35 mouse cellular contexts compared by ENCODE assay signal in the genomic region with DNA sequence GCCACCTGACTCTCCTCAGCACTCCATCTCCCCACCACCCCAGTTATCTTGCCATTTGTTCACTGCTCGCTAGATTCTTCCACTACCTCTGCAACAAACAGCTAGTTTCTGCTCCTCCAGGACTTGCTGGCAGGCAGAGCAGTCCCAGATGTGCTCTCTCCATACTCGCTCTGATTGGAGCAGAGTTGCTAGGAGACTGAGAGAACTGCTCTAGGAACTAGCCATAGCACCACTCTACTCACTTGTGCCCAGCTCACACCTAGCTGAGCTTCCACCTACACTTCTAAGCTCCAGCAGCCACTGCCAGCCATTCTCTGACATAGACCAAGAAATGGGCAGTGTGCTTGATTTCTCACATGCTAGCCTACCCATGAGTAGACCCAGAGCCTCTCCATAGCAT.
"Had no signal": no experiment of that assay in that cellular context is flagged by ENCODE, and none has a peak within 500 bp of the region (broad histone marks: within the 10 kb centered on the region; RNA-seq: fewer than 3 reads in every experiment).

No protein-coding gene starts in this region.

- ATAC-seq: hindbrain, embryonic 16.5 days; hindbrain, postnatal 0 days; inflammation-experienced regulatory T-cells, adult 6 months; intestine, embryonic 15.5 days; intestine, embryonic 16.5 days; intestine, postnatal 0 days had no signal

- H3K27ac ChIP-seq: heart, embryonic 13.5 days; heart, embryonic 15.5 days; hindbrain, embryonic 10.5 days; hindbrain, embryonic 12.5 days; hindbrain, embryonic 13.5 days; hindbrain, embryonic 14.5 days; hindbrain, embryonic 15.5 days; hindbrain, postnatal 0 days; intestine, embryonic 15.5 days; kidney, embryonic 15.5 days; kidney, postnatal 0 days; layer of hippocampus, adult 2 months; left cerebral cortex, adult 2 months had no signal

- H3K4me2 ChIP-seq: heart, embryonic 11.5 days; heart, embryonic 12.5 days; heart, embryonic 13.5 days; heart, embryonic 15.5 days; hindbrain, embryonic 12.5 days; hindbrain, embryonic 13.5 days; hindbrain, embryonic 14.5 days; hindbrain, embryonic 15.5 days; intestine, embryonic 15.5 days; kidney, embryonic 15.5 days had no signal

- H3K36me3 ChIP-seq: heart, embryonic 12.5 days; heart, embryonic 13.5 days; heart, embryonic 15.5 days; hindbrain, embryonic 10.5 days; hindbrain, embryonic 12.5 days; hindbrain, embryonic 13.5 days; hindbrain, embryonic 15.5 days; intestine, embryonic 15.5 days; kidney, embryonic 15.5 days had no signal

- H3K9ac ChIP-seq: heart, embryonic 12.5 days; heart, embryonic 13.5 days; heart, embryonic 15.5 days; hindbrain, embryonic 12.5 days; hindbrain, embryonic 13.5 days; hindbrain, embryonic 14.5 days; hindbrain, embryonic 15.5 days; intestine, embryonic 15.5 days; kidney, embryonic 15.5 days had no signal

- H3K9me3 ChIP-seq: heart, embryonic 12.5 days; heart, embryonic 13.5 days; heart, embryonic 15.5 days; hindbrain, embryonic 10.5 days; hindbrain, embryonic 13.5 days; hindbrain, embryonic 15.5 days; intestine, embryonic 15.5 days; kidney, embryonic 15.5 days had no signal

- H3K27me3 ChIP-seq: heart, embryonic 12.5 days; heart, embryonic 13.5 days; heart, embryonic 15.5 days; hindbrain, embryonic 12.5 days; hindbrain, embryonic 13.5 days; hindbrain, embryonic 15.5 days; intestine, embryonic 15.5 days; kidney, embryonic 15.5 days had no signal

- DNase-seq: heart, postnatal 10 days; heart, postnatal 14 days; heart, postnatal 36 days; heart, postnatal 4 days; kidney, adult 11 months; kidney, adult 18-20 months; kidney, adult 2 months; kidney, adult 8-10 months; kidney, adult 9 months; kidney, postnatal 10 days; kidney, postnatal 14 days; kidney, postnatal 25 days; kidney, postnatal 36 days; kidney, postnatal 4 days; layer of hippocampus, adult 9-11 months; layer of hippocampus, postnatal 36 days had no signal

- H3K4me1 ChIP-seq: heart, embryonic 12.5 days; heart, embryonic 13.5 days; heart, embryonic 15.5 days; hindbrain, embryonic 10.5 days; hindbrain, embryonic 12.5 days; hindbrain, embryonic 13.5 days; hindbrain, embryonic 15.5 days; intestine, embryonic 15.5 days; kidney, embryonic 15.5 days had no signal

- H3K4me3 ChIP-seq: heart, embryonic 12.5 days; heart, embryonic 13.5 days; heart, embryonic 15.5 days; hindbrain, embryonic 10.5 days; hindbrain, embryonic 12.5 days; hindbrain, embryonic 13.5 days; hindbrain, embryonic 15.5 days; intestine, embryonic 15.5 days; kidney, embryonic 15.5 days; layer of hippocampus, adult 2 months; left cerebral cortex, adult 2 months had no signal
